Mouse (Mus musculus) myocyte (in vitro differentiated cells): Measurements from ENCODE around the gene Swap70.

ENCODE experiments used
- CEBPB ChIP-seq: IDR thresholded peaks from 2 replicates; pipeline ENCODE4 v1.6.1; 2011; ENCODE audit warnings: mild to moderate bottlenecking, moderate library complexity; ENCODE audit not compliant: poor library complexity, insufficient read depth, severe bottlenecking
- MAX ChIP-seq: IDR thresholded peaks from one replicate; pipeline ENCODE4 v1.6.1; 2011; ENCODE audit warnings: low read depth, mild to moderate bottlenecking, control low read depth
- MYOD1 ChIP-seq, 3 experiments: IDR thresholded peaks; one replicate each; pipeline ENCODE4 v1.6.1; 2011; ENCODE audit warnings: control low read depth in 2 of 3, low read depth in 2 of 3, mild to moderate bottlenecking in 2 of 3, moderate library complexity in 1 of 3; ENCODE audit not compliant: insufficient read length in 2 of 3, control insufficient read depth in 1 of 3
- MYOG ChIP-seq, 3 experiments: IDR thresholded peaks; one replicate each; pipeline ENCODE4 v1.6.1; 2011; ENCODE audit warnings: control low read depth in 2 of 3, low read depth in 2 of 3, mild to moderate bottlenecking in 2 of 3; ENCODE audit not compliant: insufficient read length in 2 of 3, control insufficient read depth in 1 of 3, insufficient read depth in 1 of 3
- POLR2A ChIP-seq: IDR thresholded peaks from one replicate; pipeline ENCODE4 v1.6.1; 2011; ENCODE audit warnings: low read depth, mild to moderate bottlenecking, control low read depth, moderate library complexity; ENCODE audit not compliant: insufficient read length
- POLR2AphosphoS2 ChIP-seq: IDR thresholded peaks from one replicate; pipeline ENCODE4 v1.6.1; 2011; ENCODE audit warnings: low read depth, control low read depth; ENCODE audit not compliant: insufficient read length
- REST ChIP-seq: IDR thresholded peaks from one replicate; pipeline ENCODE4 v1.6.1; 2011; ENCODE audit warnings: mild to moderate bottlenecking, control low read depth, moderate library complexity; ENCODE audit not compliant: insufficient read depth, insufficient read length
- USF1 ChIP-seq: IDR thresholded peaks from one replicate; pipeline ENCODE4 v1.6.1; 2011; ENCODE audit warnings: low read depth, mild to moderate bottlenecking, control low read depth, moderate library complexity

DNA sequence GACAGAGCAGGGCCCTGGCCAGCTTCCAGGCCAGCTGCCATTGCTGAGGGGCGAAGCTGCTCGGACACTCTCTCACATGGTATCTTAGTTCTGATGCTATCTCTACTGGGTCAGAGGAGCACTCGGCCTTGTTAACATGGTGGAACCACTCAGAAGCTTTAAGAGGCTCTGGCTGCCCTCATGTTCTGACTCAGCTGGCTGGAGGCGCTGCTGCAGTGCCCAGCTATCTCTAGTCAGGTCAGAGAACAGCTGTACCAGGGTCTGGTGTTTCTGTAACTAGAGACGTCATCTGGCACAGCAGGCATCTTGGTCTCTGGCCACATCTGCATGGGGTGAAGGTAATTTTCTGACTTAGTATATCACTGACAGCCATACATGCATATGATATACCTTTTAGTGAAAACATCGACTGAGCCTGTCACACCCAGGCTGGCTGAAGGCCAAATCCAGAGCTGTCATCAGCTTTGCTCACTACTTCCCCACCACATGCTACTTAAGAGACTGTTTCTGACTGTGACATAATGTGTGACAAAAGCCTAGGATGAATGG is 97.5 kb downstream of the Swap70 start:
- TF ChIP-seq MAX (no peak), POLR2AphosphoS2 (no peak), USF1 (no peak), POLR2A (no peak), CEBPB (no peak), REST (no peak), MYOD1 (IDR thresholded peaks at IDR 0.05; ENCODE audit: control insufficient read depth in 1 of 3, insufficient read length in 2 of 3, low read depth in 2 of 3) (peak in 2 of 3 experiments; percentile 67 to 77), MYOG (IDR thresholded peaks at IDR 0.05; ENCODE audit: control insufficient read depth in 1 of 3, insufficient read depth in 1 of 3, insufficient read length in 2 of 3, low read depth in 2 of 3) (peak; percentile 1 to 57 (median 43))
